Mouse (Mus musculus) urinary bladder, postnatal 14 days (tissue): ENCODE data around the gene Tmprss4.

Experiments used
- DNase-seq: peaks from one replicate; pipeline ENCODE4 v3.0.0; 2021; ENCODE audit warnings: low spot score

The Tmprss4 gene

DNA sequence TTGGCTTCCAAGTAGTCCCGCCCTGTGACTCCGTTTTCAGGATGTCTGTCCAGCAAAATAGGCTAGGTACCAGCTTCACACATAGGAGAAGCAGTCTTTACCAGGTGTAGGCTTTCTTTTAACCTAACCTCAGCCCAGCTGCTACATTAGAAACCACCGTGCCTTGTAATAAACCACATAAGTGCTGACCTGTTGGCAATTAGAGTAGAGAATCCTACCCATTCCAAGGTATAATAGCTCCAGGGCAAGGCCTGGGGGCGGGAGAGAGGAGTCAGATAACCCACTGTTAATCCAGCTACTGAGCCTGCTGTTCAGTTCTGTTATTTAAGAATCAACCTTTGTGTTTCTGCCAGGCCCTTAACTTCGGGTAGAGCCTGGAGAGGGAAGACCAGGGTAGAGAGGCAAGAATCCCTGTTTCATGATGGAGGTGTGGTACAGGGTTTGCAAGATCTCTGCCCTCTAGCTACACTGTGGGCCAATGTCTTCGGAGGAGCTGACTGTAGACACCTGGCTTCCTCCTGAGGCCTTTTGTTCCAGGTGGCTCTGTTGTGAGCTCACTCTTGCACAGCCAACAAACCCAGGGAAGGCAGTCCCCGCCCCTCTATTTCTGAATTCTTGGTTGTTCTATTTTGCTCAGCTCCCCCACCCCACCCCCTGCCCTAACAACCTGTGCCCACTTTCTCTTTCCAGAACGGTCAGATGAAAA lies 7.6 kb downstream of the Tmprss4 start:
- no peak for DNase-seq

DNA sequence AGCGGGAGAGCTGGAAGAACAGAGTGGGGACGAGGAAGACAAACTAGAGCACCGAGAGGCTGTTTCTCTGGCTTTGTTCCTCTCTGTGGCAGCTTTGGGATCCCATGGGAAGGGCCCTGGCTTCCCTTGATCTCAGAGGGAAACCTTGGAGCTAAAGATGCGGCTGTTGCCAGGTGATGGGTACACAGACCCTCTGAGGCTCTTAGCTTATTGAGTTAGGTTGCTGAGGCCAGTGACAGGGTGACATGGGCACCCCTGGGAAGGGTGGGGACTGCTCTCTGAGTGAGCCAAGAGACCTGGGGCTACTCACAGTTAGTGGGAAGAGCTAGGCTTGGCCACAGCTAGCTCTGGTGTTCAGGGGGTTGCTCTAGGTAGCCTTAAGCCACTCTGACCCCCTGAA lies 8.4 kb downstream of the Tmprss4 start:
- DNase-seq, result no peak

DNA sequence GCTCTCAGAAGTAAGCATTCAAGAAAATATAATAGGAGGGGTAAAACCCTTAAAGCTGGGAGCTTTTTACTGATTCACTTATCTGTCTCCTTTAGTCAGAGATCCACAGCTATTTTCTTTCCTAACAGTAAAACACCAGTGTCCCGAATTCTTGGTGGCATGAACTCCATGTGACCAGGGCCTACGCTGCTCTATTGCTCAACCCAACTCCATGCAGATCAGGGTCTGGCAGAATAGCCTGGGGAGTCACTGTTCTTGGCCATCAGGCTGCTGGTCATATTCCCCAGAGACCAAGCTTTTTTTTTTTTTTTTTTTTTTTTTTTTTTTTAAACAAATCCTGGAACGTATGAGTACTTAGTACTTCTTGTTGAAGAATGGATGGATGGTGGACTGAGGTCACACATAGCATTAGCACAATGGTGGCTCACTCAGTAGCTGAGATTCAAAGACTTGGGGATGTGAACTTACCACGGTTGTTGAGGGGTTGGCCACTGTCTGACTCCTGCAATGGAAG lies 14.2 kb downstream of the Tmprss4 start:
- no peak for DNase-seq

DNA sequence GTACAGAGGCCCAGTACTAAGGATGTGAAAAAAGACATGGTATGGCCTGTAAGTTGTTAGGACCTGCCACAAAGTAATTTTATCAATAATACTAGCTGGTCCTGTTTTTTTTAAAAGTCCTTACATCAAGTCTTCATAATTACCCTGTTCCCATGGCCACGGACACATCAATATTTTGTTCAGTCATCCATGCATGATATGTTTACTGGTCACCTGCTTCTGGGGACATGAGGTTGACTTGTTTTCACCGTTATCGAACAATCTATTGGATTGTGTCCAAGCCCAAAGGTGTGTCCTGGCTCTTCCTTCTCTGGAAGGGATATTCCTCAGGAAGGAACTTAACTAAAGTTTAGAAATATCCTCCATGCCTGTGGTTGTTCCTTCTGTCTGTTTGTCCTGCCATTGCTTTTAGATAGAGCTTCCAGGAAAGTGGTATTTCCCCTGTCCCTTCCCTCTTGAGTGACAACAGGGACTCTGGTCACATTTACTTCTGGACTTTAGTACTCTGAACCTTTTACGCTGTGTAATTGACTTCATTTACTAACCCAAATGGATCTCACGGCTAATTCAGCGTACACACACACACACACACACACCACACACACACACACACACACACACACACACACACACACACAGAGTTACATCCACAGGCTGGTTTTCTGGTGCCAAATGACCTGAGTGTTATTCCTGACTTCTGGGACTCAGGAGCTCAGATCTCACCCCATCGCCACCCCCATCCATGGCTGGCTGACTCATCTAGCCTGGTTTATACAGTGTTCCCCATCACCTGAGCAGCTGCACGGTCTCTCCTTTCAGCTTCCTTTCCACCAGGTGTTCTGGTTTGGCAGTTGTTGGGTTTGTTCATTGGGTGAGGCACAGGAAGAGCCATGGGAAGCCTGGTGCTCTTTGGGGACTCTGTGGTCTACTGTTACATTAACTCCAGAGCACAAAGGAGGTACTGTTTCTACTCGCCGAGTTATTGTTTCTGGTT lies 15.0 kb downstream of the Tmprss4 start:
- DNase-seq, result no peak

DNA sequence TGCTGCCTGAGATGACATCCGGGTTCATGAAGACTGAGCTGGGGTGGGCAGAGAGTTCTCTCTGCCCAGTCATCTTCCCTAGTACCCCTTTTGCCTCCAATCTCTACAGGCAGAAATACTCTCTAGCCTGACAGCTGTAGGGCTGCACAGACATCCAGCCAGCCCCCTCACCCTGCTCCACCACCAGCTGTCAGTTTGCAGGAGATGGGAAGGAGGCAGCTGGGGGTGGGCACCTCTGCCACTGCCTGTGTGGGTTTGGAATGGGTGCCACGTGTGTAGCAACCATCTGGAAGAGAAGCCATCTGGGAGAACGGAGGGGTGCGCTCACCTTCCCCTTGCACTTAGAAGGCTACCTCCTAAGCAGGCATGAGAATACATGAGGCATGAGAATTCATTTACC lies 18.6 kb downstream of the Tmprss4 start:
- no peak for DNase-seq

DNA sequence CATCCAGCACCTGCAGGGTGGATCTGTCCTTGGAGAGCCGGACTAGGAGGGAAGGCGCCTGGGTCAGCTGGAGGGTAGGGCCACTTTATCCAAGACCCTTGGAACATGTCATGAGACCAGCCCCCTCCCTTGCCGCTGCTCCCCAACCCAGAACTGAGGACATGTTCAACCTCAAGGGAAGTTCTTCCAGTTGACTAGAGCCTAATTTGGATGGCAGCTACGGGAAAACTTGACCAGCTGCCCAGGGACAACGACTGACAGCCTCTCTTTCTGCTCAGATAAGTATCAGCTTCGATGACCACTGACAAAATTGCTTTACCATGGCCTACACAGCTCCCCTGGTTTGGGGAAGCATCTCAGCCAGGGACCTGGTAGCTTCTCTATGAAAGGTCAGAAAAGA lies 20.6 kb downstream of the Tmprss4 start:
- DNase-seq, result no peak

DNA sequence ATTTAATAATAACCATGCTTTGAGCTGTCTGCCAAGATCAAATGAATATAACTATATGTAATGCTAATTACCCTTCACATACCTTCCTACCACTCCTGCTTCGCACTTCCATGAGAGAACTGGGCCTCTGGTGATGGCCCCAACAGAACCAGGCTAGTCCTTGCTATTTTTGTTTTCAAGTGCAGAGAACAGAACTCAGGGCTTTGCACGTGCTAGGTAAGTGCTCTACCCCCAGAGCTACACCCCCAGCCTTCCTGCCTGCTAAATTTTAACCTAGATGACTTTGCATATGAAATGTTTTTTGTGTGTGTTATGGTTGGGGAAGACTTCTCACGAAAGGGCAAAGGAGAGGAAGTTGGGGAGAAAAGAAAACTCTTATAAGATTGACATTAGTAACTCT lies 21.4 kb downstream of the Tmprss4 start:
- DNase-seq, result no peak

DNA sequence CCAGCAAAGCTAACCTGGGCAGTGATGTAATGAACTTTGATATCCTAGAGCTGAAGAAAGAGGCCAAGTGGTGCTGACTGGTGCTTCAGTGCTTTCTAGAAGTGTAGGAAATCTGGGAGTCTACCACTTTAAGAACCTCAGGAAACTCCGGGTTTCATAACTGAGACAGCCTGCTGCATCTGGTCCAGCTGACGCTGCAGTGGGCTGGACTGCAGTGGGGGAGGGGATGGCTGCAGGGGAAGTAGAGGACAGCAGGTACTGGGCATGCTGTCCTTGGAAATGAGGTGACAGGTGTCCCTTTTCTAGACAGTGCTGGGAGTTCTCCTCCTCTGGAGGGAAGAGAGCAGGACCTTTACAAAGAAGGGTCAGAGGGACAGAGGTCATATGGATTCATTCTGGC lies 22.1 kb downstream of the Tmprss4 start, which contains the start of gene BC049352:
TSS of gene BC049352 (plus strand) at position 238 of the 400 bp plus-strand sequence.
- DNase-seq, result no peak

DNA sequence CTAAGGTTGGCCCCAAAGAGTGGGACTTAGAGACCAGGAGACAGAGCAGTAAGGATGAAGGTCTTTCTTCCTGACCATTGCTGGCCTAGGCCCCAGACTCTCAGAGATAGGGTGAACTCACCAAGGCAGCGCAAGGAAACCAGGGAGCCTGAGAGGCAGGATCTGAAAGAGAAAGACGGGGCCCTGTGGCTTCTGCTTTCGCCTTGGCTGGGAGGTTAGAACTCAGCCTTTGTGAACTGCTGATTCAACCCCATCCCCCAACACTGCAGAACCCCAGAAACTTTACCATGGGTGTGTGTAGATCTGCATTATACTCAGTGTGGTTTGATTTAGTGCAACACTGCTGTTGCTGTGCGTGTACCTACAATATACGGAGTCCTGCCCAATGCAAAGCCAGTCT lies 24.6 kb downstream of the Tmprss4 start:
- no peak for DNase-seq

DNA sequence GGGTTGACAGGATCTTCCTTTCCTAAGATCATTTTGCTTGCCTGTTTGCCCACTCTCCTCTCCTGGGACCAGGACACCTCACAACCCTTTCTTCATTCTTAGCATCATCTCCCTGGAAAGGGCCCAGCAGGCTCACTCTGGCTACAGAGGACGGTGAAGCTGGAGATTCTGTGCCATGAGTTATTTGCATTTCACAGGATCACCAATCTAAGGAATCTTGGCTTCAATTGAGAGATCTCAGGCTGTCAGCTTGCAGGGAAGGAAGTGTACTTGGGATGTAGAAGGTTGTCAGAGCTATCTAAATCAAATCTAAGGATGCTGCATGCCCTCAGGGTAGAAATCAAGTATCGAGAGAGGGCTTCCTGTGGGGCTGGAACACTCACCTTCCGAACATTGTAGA lies 30.4 kb downstream of the Tmprss4 start:
- DNase-seq, result no peak

DNA sequence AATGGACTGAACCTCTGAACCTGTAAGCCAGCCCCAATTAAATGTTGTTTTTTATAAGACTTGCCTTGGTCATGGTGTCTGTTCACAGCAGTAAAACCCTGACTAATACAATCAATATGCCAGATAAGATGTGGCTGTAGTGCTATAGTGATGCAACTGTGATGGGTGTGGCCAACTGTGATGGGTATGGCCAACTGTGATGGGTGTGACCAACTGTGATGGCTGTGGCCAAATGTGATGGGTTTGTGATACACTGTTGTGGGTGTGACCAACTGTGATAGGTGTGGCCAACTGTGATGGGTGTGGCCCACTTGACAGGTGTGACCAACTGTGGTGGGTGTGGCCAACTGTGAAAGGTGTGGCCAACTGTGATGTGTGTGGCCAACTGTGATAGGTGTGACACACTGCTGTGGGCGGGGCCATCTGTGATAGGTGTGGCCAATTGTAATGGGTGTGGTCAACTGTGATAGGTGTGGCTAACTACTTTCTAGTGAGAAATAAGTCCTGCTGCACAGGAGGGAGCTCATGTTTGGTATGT lies 32.8 kb downstream of the Tmprss4 start:
- no peak for DNase-seq

DNA sequence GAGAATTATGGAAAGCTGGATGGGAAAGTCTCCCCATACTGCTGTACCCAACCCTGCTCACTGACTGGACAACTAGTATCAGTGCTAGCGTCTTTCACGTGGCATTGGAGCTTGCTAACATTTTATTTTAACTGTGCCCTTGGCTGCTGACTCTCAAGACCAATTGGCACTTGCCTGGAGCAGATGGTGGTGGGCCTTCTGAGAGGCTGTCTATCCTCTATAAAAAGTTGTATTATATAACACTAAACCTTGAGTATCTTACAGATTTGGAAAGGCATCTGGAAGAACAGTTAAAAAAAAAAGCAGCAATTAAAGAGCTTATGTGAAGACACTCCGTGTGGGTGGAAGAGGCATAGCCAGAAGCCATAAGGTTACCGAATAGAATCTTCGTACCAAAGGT lies 33.7 kb downstream of the Tmprss4 start:
- no peak for DNase-seq

DNA sequence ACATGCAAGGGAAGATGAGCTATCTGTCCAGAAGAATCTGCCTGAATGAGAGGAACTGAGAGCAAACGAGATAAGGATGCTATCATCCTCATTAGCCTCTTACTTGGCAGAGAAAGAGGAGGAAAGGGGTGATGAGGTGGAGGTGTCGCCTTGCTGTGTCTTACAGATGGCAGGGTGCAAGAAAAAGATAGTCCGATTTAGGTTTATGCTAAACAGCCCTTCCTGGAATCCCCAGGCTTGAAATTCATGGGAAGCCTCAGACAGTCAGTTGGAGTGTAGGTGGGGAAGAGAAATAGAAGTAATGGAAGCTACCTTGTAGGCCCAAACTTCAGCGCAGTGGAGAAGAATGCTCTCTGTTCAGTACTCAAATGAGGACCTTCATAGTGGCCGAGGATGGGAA lies 36.0 kb downstream of the Tmprss4 start:
- no peak for DNase-seq

DNA sequence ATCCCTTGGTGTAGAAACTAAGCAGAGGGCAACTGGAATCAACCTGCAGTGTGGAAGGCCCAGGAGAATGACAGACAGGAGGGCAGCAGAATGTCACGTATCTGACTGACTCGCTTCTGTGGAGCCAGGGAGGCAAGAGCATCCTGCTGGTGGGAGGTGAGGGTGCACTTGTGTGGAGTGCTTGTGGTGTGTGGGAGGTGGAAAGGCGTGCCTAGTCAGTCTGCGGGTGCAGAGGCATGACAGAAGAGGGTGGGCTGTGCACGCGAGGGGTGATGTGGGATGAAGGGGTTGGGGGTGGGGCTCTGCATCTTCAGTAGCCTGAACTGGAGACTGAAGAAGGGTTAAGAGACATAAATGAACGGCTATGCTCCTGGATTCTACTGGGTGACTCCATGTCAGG lies 50.5 kb downstream of the Tmprss4 start:
- no peak for DNase-seq

DNA sequence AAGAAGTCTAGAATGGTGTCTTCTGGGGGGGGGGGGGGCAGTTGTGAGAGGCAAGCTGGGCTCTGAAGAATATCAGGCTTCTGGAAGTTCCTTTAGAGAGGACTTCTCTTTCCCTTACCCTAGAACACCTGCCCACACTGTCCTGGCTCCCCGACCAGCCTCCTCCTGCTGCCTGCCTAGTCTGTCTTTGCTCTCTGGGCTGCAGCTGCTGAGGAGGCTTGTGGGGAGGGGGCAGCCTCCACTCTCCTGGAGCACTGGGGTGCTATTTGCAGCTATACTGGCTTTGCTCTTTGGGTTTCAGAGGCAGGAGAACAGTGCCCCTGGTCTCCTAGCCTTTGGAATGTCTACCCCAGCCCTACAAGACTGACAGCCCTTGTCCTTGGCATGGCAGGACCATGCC lies 53.0 kb downstream of the Tmprss4 start:
- no peak for DNase-seq

DNA sequence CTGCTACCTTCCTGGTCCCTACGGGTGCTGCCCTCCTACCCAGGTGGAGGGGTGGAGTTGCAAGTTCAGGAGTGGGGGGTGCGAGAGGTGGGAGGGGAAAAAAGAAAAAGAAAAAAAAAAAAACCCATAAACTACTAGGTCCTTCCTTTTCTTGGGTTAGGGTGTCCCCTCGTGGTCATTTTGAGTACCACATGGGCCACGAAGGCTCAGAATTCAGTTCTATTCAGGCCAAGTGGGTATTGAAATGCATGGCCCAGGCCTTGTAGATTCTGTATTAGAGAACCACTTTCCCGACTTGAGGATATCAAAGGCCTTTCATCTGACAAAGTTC lies 57.7 kb downstream of the Tmprss4 start:
- DNase-seq, result peak; percentile 75

DNA sequence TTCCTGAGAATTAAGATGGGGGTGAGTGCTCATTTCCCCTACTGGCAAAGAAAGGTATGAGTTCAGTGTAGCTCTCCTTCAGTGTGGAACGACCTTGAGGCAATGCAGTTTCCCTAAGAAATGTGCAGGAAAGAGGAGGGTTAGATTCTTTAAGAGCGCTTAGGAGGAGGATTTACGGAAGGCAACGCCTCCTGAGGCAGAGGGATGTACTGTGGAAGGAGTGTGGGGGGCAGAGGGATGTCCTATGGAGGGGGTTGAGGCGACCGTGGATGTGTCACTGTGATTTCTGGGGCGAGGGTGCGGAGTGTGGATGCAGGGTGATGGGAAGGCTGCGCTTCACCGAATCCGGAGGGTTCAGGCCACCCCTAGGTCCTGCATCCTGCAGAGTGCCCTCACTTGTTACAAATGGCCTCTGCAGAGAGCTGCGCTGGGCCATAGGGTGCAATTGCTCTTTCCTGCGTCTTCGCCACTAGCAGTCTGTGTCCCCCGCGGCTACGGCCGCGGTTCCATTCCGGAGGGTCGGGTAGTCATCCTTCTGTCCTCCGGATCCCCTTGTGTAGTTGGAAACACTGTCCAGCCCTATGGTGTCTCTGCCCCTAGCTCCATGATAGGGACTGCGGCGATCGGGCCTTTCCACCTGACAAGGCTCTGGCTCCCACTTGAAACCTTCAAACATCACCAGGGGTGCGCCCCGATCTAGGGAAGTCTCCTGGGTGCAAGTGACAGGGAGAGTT lies 58.2 kb downstream of the Tmprss4 start:
- DNase-seq, result no peak

DNA sequence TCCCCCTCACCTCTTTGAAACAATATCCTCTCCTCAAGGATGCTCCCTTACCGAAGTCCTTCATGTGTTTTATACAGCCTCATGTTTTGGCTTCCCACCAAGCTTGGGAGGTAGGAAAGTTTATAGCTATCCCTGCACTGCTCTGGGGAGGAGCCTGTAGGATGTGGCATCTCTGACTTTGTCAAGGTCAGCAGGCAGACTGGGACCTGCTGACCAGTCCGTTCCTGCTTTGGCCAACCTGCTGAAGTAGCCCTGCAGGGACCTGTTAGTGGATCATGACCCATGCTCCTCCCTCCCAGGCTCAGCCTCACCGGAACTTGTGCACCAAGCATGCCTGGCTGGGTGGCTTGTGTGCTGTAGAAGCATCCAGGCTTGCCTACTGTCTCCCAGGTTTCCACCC lies 61.2 kb downstream of the Tmprss4 start:
- no peak for DNase-seq

DNA sequence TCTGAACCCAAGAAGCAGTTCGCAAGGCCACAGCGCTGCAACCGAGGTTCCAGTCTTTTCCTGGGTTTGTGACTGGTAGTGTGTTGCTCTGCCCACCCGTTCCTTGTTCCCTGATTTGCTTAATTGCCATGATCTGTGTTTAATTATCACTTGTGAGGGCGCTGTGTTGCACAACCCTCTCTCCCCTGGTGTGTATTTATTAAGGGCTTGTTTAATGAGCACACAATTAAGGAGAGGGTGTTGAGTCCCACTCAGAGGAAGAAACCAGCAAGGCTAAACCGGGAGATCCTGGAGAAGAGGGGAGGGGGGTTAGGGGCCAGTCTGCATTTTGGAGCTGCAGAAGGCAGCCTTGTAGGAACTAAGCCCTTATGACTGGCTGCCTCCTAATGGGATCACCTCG lies 62.9 kb downstream of the Tmprss4 start:
- no peak for DNase-seq

DNA sequence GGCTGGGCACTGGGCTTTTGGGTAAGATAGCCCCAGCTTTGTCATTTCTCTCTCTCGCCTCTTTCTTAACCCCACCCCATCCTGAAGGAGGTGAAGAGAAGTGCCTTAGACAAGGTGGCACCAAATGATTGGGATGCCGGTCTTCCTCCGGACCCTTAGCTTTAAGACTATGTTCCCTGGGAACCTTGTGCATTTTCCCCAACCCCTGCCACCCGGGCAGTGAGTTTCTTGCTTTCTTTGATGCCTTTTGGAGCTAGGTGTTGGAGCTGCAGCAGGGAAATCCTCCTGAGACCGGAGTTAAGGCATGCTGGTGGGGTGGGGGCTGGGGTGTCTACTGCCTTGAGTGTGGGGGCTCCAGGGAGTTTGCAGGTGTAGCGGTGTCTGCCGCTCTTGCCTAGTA lies 64.8 kb downstream of the Tmprss4 start:
- DNase-seq, result no peak

DNA sequence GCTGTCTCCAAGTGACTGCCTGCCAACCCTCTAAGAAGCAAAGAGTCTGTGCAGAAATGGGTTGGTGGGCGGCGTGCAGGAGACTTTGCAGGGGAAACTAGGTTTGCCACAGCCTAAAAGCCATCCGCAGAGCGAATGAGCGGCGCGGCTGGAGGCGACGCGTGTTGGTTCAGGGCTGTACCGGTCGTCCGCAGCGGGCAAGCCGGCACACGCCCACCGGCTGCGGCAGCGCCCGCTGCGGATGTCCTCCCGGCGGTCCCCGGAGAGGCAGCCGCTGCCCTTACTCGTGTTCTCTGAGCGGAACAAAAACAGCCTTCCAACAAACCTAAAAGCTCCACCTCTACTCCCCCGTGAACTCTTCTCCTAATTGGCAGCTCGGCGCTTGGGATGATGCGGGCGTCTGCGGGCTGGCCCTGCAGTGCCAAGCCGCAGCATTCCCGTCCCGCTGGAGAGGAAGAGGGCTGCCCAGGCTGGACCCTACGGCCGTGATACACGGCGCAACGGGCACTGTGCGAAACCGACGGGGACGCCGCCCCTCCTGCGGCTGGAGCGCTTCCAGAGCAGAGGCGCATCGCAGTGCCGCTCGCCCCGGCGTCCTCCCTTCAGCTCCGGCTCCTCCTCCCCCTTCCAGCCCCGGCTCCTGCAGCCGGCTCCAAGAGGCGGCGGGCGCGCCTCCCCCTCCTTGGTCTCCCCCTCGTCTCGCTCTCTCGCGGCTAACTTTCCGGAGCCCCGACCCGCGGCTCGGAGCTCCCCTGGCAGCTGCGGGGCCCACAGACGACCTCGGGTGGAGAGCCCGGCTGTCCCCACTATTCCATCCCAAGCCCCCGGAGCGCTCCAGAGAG lies 65.5 kb downstream of the Tmprss4 start, which contains the start of gene Scn4b:
TSS of gene Scn4b (plus strand) at position 205 of the 842 bp plus-strand sequence.
- DNase-seq, result peak; percentile 43
